Mouse (Mus musculus) megakaryocyte, embryonic 14.5 days (primary cell): ENCODE measurements around the gene Grtp1.

Experiments used
- FLI1 ChIP-seq: IDR thresholded peaks from 2 replicates; pipeline ENCODE4 v1.6.1; 2012; ENCODE audit warnings: low read length, inconsistent platforms, mixed read lengths
- GATA1 ChIP-seq: IDR thresholded peaks from 3 replicates; pipeline ENCODE4 v1.6.1; 2012; ENCODE audit warnings: mixed read lengths, low read length, inconsistent platforms, borderline replicate concordance

DNA sequence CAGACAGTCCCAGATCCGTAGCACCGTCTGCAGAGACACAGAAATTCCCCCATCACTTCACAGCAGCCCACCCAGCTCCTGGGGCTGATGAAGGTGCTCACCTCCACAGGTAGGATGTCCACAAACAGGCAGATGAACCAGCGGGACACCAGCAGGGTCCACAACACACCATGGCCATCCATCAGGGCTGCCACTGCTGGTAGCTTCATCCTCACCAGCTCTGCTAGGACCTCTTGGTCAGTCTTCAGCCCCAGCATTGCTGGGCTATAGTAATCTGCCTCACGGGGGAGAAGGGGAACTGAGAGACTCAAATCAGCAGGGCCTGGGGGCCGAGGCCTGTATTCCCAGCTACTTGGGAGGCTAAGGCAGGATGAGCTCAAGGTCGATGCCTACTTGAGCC is 20.9 kb downstream of the Grtp1 start:
- TF ChIP-seq GATA1 (no peak), FLI1 (no peak)
